Mouse (Mus musculus) stomach, embryonic 15.5 days (tissue): ENCODE data around the gene Srsf4. TPM values are rescaled to one million over a fixed set of nuclear protein-coding genes. Genes with fewer than 3 reads are reported as not detected.

Experiments used
- ATAC-seq: fragments of 200-750 bp; cut with Nextera tagmentation; 2 replicates; pipeline ENCODE4 v1.8.0; 2017; ENCODE audit warnings: low read depth, moderate number of reproducible peaks, moderate TSS enrichment; ENCODE audit not compliant: insufficient read depth, low FRiP score
- H3K27ac ChIP-seq: fragments of 300-500 bp; sonication (generic); 2 replicates; pipeline ENCODE4 v1.5.1; 2015; ENCODE audit warnings: mild to moderate bottlenecking, inconsistent platforms
- H3K27me3 ChIP-seq: fragments of 300-500 bp; sonication (generic); replicated peaks from 2 replicates; pipeline ENCODE4 v1.6.1; 2015; ENCODE audit warnings: inconsistent platforms
- H3K36me3 ChIP-seq: fragments of 300-500 bp; sonication (generic); 2 replicates; pipeline ENCODE4 v1.6.1; 2015; ENCODE audit warnings: inconsistent platforms
- H3K4me1 ChIP-seq: fragments of 300-500 bp; sonication (generic); 2 replicates; pipeline ENCODE4 v1.6.1; 2015; ENCODE audit warnings: inconsistent platforms
- H3K4me2 ChIP-seq: fragments of 300-500 bp; sonication (generic); 2 replicates; pipeline ENCODE4 v1.6.1; 2015; ENCODE audit warnings: mild to moderate bottlenecking, inconsistent platforms
- H3K4me3 ChIP-seq: fragments of 300-500 bp; sonication (generic); replicated peaks from 2 replicates; pipeline ENCODE4 v1.5.1; 2015; ENCODE audit warnings: inconsistent platforms
- H3K9ac ChIP-seq: fragments of 300-500 bp; sonication (generic); 2 replicates; pipeline ENCODE4 v1.6.1; 2015; ENCODE audit warnings: inconsistent platforms
- H3K9me3 ChIP-seq: fragments of 300-500 bp; sonication (generic); 2 replicates; pipeline ENCODE4 v1.6.1; 2016; ENCODE audit warnings: inconsistent platforms
- WGBS: fragments of 180-500 bp; shearing (Covaris S2); methylation state at CpG from one replicate; pipeline ENCODE4 v1.1.7; 2015; 5-methylcytosine and 5-hydroxymethylcytosine counted together
- polyA plus RNA-seq: library from polyadenylated mRNA; unstranded; fragments of >200 nt; fragmentation: Nextera tagmentation; extraction: Ambion mirVana; gene quantifications from 2 replicates; pipeline ENCODE4 v1.2.1, GENCODE M21; 2015

The Srsf4 gene
- polyA plus RNA-seq: 95.1 and 97.8 TPM in 2 replicates

DNA sequence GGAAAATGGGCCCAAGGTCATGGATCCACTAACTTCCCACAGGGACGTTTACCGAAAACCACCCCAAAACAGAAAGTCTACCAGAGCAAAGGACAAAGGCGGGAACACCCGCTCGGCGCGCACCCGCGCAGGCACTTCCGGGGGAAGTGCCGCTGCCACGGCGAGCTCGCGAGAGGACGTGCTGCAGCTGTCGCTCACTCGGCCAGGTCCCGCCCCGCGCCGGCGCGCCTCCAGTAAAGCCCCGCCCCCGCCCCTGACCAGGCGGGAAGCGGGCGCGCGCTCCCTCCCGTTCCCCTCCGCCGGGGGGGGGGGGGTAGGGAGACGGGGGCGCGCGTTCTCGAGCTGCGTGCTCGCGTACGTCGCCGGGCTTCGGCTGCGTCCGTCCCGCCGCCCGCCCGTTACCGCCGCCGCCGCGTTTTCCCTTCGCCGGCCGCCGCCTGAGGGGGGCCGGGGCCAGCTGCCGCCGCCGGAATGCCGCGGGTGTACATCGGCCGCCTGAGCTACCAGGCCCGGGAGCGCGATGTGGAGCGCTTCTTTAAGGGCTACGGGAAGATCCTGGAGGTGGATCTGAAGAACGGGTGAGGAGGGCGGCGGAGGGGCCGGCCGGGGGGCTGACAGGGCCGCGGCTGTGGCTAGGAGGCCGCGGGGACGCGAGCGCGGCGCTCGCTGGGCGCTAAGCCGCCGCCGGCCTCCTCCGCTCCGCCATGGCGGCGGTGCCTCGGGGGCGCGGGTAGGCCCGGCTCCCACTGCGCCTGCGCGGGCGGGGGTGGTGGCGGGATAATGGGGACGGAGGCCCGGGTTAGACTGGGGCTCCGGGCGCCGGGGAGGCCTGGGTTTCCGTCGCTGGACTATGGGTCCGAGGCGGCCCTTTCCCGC, at the start of gene Srsf4:
Gene Srsf4 (plus strand): TSS at position 325 of the 876 bp plus-strand sequence.
- under 1% methylated on average over 52 of the region's 116 CpGs for WGBS
- H3K4me1 ChIP-seq: peaks cover 23% of the 10 kb centered on the region; the same call in 1 of the 2 replicates
- peak within 1 kb of the TSS; percentile 99 for H3K4me3 ChIP-seq
- H3K36me3 ChIP-seq: no peaks in the 10 kb centered on the region
- H3K9ac ChIP-seq: peak within 1 kb of the TSS; percentile 100
- H3K4me2 ChIP-seq: peak within 1 kb of the TSS; percentile 80
- H3K9me3 ChIP-seq: no peaks in the 10 kb centered on the region
- H3K27me3 ChIP-seq: no peaks in the 10 kb centered on the region
- ATAC-seq: peak; percentile 95
- H3K27ac ChIP-seq: peak within 1 kb of the TSS; percentile 100

GRCm38 (mm10) chr4:131824939-131825338, 48.5 kb upstream of the Srsf4 start:
- H3K4me1 ChIP-seq: peaks cover 11% of the 10 kb centered on the region
- H3K27ac ChIP-seq: no peak overlapping the region
- 68% methylated on average over 3 of the region's 3 CpGs for WGBS
- H3K27me3 ChIP-seq: no peaks in the 10 kb centered on the region
- no peaks in the 10 kb centered on the region for H3K9me3 ChIP-seq
- no peaks in the 10 kb centered on the region for H3K36me3 ChIP-seq
- H3K4me2 ChIP-seq: no peak overlapping the region
- no peak overlapping the region for H3K4me3 ChIP-seq
- no peak overlapping the region for H3K9ac ChIP-seq
- ATAC-seq: no peak

DNA sequence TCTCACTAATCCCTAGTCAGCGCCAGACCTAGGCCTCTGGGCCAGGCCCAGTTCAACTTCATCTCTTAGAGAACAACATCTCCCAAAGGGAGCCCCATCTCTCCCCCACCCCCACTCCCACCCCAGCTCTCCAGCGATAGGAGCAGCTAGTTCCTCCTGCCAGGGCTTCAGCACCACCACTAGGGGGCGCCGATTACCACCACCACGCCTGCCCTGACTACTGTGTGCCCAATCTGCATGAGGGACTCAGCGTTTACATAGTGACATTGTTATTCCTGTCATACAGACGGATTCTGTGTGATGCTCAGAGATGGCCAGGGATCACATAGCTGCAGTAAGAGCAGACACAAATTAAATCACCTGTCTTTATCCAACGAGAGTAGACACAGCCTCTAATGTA, 47.6 kb upstream of the Srsf4 start:
- 37% methylated on average over 8 of the region's 8 CpGs for WGBS
- H3K4me1 ChIP-seq: peaks cover 11% of the 10 kb centered on the region
- H3K4me2 ChIP-seq: no peak overlapping the region
- H3K9ac ChIP-seq: no peak overlapping the region
- no peak overlapping the region for H3K27ac ChIP-seq
- no peaks in the 10 kb centered on the region for H3K9me3 ChIP-seq
- H3K4me3 ChIP-seq: no peak overlapping the region
- H3K36me3 ChIP-seq: no peaks in the 10 kb centered on the region
- H3K27me3 ChIP-seq: no peaks in the 10 kb centered on the region
- no peak for ATAC-seq

- no peaks in the 10 kb centered on the region for H3K36me3 ChIP-seq
- H3K27me3 ChIP-seq: no peaks in the 10 kb centered on the region
- H3K4me2 ChIP-seq: peak overlapping the region; percentile 19; the same call in 1 of the 2 replicates
- peak overlapping the region; percentile 35; the same call in 1 of the 2 replicates for H3K27ac ChIP-seq
- no peak overlapping the region for H3K4me3 ChIP-seq
- peak; percentile 29; the same call in 1 of the 2 replicates for ATAC-seq
- H3K9ac ChIP-seq: no peak overlapping the region
- WGBS: 11% methylated on average over 6 of the region's 6 CpGs
- no peaks in the 10 kb centered on the region for H3K9me3 ChIP-seq
- H3K4me1 ChIP-seq: peaks cover 11% of the 10 kb centered on the region
Observed at GRCm38 (mm10) chr4:131826905-131827304, 46.5 kb upstream of the Srsf4 start.

GRCm38 (mm10) chr4:131829123-131829522, 44.3 kb upstream of the Srsf4 start:
- H3K27ac ChIP-seq: no peak overlapping the region
- H3K4me2 ChIP-seq: no peak overlapping the region
- H3K9ac ChIP-seq: no peak overlapping the region
- 69% methylated on average over 8 of the region's 8 CpGs for WGBS
- no peaks in the 10 kb centered on the region for H3K27me3 ChIP-seq
- no peak overlapping the region for H3K4me3 ChIP-seq
- H3K9me3 ChIP-seq: no peaks in the 10 kb centered on the region
- no peaks in the 10 kb centered on the region for H3K36me3 ChIP-seq
- H3K4me1 ChIP-seq: peaks cover 14% of the 10 kb centered on the region
- ATAC-seq: peak; percentile 67; the same call in 1 of the 2 replicates

GRCm38 (mm10) chr4:131831546-131832045, 41.8 kb upstream of the Srsf4 start:
- Histone ChIP-seq H3K36me3 (no peaks in the 10 kb centered on the region), H3K9me3 (no peaks in the 10 kb centered on the region), H3K4me2 (no peak overlapping the region), H3K9ac (no peak overlapping the region), H3K4me3 (no peak overlapping the region), H3K4me1 (peaks cover 18% of the 10 kb centered on the region), H3K27ac (no peak overlapping the region), H3K27me3 (peaks cover 12% of the 10 kb centered on the region; the same call in 1 of the 2 replicates)
- ATAC-seq: no peak
- 68% methylated on average over 5 of the region's 5 CpGs for WGBS

- ATAC-seq: no peak
- H3K4me2 ChIP-seq: no peak overlapping the region
- no peak overlapping the region for H3K27ac ChIP-seq
- no peaks in the 10 kb centered on the region for H3K36me3 ChIP-seq
- peaks cover 16% of the 10 kb centered on the region; the same call in 1 of the 2 replicates for H3K27me3 ChIP-seq
- WGBS: 73% methylated on average over 3 of the region's 3 CpGs
- no peaks in the 10 kb centered on the region for H3K9me3 ChIP-seq
- H3K4me1 ChIP-seq: peaks cover 15% of the 10 kb centered on the region; the same call in 1 of the 2 replicates
- H3K4me3 ChIP-seq: no peak overlapping the region
- no peak overlapping the region for H3K9ac ChIP-seq
Observed at GRCm38 (mm10) chr4:131832759-131833407, 40.5 kb upstream of the Srsf4 start.

DNA sequence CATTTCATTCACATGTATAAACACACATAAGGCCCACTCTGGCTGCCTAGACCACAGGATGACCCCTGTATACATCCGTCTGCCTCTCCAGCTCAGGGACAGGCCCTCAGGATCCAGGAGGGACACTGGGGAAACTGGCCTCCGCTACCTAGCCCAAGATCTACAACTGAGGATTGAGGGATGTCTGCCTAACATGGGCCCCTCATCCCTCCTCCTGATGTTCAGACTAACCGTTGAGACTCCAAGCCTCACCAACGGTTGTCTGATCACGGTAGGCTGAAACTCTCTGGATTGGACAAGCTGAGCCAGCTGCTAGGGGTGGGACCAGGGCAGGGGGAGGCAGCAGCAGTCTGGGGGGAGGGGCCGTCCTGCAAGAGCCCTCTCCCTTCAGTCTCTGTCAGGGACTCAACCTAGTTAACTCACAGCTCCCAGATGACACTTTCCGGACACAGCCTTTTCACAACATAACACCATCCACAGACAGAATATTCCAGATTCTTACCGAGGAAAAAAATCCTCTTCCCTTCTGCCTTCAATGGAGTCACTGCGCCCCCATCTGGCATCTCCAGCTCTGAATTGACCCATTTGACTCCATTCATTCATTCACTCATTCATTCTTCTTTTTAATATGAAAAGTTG, 39.3 kb upstream of the Srsf4 start:
- 29% methylated on average over 9 of the region's 9 CpGs for WGBS
- no peak overlapping the region for H3K9ac ChIP-seq
- H3K4me2 ChIP-seq: no peak overlapping the region

DNA sequence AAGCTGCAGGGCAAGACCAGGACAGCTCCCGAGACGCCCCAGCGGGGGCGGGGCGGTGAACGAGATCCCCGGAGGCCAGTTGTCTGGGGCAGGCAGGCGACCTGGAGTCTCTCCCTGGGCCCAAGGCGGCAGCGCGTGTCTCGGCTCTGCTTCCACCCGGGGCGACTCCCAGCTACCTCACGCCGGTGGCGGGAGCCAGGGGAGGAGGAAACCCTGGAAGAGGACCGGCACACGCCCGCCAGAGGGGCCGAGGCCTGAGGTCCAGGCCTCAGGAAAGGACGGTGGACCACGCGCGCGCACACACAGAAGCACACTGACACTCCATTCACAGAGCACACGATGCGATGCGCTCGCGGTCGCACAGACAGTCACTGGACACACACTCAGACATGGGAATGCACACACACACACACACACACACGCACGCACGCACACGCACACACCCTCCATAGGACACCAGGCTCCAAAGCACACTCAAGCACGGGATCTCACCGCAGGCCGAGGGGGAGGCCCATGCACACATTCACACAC, 37.0 kb upstream of the Srsf4 start:
- Histone ChIP-seq H3K27me3 (peaks cover 20% of the 10 kb centered on the region), H3K27ac (no peak overlapping the region)
- 4% methylated on average over 39 of the region's 39 CpGs for WGBS

More for the DNA sequence above, 39.3 kb upstream of the Srsf4 start:
- H3K27me3 ChIP-seq: peaks cover 16% of the 10 kb centered on the region; the same call in 1 of the 2 replicates
- H3K4me1 ChIP-seq: peaks cover 19% of the 10 kb centered on the region; the same call in 1 of the 2 replicates
- H3K27ac ChIP-seq: no peak overlapping the region
- no peaks in the 10 kb centered on the region for H3K9me3 ChIP-seq
- H3K4me3 ChIP-seq: no peak overlapping the region
- ATAC-seq: no peak
- H3K36me3 ChIP-seq: no peaks in the 10 kb centered on the region

DNA sequence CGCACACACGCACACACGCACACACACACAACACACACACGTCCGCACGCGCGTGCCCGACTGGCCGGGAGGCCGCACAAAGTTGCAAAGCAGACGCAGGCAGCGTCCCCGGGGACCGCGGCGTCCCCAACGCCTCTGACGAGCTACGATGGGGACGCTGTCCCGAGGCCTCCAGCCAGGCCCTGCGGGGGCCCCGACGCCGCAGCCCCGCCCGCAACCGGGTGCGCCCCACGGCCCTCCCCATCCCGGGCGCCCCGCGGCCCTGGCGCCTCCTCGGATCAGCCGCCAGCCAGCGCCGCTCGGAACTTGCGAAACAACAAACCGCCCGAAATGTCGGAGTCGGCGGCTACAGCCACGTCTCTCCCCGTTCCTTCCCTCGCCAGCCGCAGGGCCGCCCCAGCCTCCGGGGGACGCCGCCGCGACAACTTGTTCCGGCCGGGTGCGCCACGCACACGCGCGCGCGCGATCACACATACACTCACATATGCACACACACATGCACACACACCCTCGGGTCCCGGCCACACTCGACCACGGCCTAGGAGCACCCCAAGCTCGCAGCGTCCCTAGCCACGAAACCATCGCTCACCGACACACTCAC, 36.4 kb upstream of the Srsf4 start:
- Histone ChIP-seq H3K36me3 (no peaks in the 10 kb centered on the region), H3K4me2 (peak overlapping the region; percentile 100), H3K4me3 (peak overlapping the region; percentile 63), H3K27ac (no peak overlapping the region), H3K4me1 (peaks cover 19% of the 10 kb centered on the region; the same call in 1 of the 2 replicates), H3K9ac (peak overlapping the region; percentile 47), H3K27me3 (peaks cover 20% of the 10 kb centered on the region), H3K9me3 (no peaks in the 10 kb centered on the region)
- under 1% methylated on average over 72 of the region's 76 CpGs for WGBS
- ATAC-seq: no peak

More for the DNA sequence above, 37.0 kb upstream of the Srsf4 start:
- peak overlapping the region; percentile 63 for H3K4me3 ChIP-seq
- H3K9ac ChIP-seq: peak overlapping the region; percentile 47; the same call in 1 of the 2 replicates
- H3K36me3 ChIP-seq: no peaks in the 10 kb centered on the region
- peaks cover 19% of the 10 kb centered on the region; the same call in 1 of the 2 replicates for H3K4me1 ChIP-seq
- peak overlapping the region; percentile 100 for H3K4me2 ChIP-seq
- no peak for ATAC-seq
- no peaks in the 10 kb centered on the region for H3K9me3 ChIP-seq
